In the genomic region with DNA sequence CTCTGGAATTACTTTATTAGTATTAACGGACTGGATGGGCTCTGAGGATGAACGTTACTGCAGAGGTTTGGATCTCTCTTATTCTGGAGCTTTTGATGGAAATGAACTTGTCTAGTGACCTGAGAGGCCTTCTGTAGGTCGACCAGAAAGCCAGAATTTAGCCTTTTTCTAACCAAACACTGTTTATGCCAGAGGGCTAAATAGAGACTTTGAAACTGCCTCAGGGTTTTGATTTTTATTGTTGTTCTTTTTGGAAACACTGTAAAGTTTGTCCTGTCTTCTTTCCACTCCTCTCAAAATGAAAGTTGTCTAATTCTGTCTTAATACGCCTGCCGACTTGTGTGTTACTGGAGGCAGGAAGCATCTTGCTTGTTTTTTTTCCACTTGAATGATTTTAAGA, we compare ENCODE assay signal across 13 mouse cellular contexts.
"Had no signal": no experiment of that assay in that cellular context is flagged by ENCODE, and none has a peak within 500 bp of the region (broad histone marks: within the 10 kb centered on the region; RNA-seq: fewer than 3 reads in every experiment).

No protein-coding gene starts in this region.

- H3K27me3 ChIP-seq: limb, embryonic 12.5 days; limb, embryonic 15.5 days; liver, embryonic 13.5 days had no signal

- H3K36me3 ChIP-seq: liver, embryonic 13.5 days had no signal

- H3K4me3 ChIP-seq: left cerebral cortex, adult 2 months; limb, embryonic 12.5 days; limb, embryonic 15.5 days; liver, embryonic 13.5 days had no signal

- DNase-seq: kidney, postnatal 36 days; layer of hippocampus, postnatal 36 days; liver, embryonic 13.5 days; lung, adult 2 months; lung, postnatal 14 days; lung, postnatal 4 days; midbrain, embryonic 14.5 days; thymus, adult 18-20 months; thymus, postnatal 36 days had no signal

- H3K4me1 ChIP-seq: limb, embryonic 12.5 days; liver, embryonic 13.5 days had no signal

- H3K9me3 ChIP-seq: limb, embryonic 12.5 days; limb, embryonic 15.5 days; liver, embryonic 13.5 days had no signal

- H3K27ac ChIP-seq: kidney, postnatal 0 days; left cerebral cortex, adult 2 months; limb, embryonic 12.5 days; limb, embryonic 15.5 days; liver, embryonic 13.5 days had no signal
